21 mouse cellular contexts compared by ENCODE assay signal in genomic region chr11:87728850-87729592, GRCm38 (mm10). TPM values are rescaled to one million over a fixed set of nuclear protein-coding genes. Genes with fewer than 3 reads are reported as not detected.
DNase-seq lines count a peak whose midpoint lies in the region; ATAC-seq and TF ChIP-seq lines count a peak whose summit lies in the region.
"Had no signal": no experiment of that assay in that cellular context is flagged by ENCODE, and none has a peak within 500 bp of the region (broad histone marks: within the 10 kb centered on the region; RNA-seq: fewer than 3 reads in every experiment).

No protein-coding gene starts in this region.

- no peaks in the 10 kb centered on the region for H3K36me3 ChIP-seq in heart, embryonic 13.5 days
- peaks cover 78% of the 10 kb centered on the region for H3K36me3 ChIP-seq in G1E (replicated peaks)
- H3K36me3 ChIP-seq in liver, embryonic 12.5 days: peaks cover 24% of the 10 kb centered on the region
- H3K36me3 ChIP-seq: midbrain, embryonic 12.5 days; neural tube, embryonic 15.5 days had no signal

- H3K27ac ChIP-seq in heart, embryonic 13.5 days (replicated peaks): no peak overlapping the region
- H3K27ac ChIP-seq in liver, embryonic 12.5 days: peak overlapping the region; percentile 97
- H3K27ac ChIP-seq: midbrain, embryonic 12.5 days; neural tube, embryonic 15.5 days had no signal

- no peaks in the 10 kb centered on the region for H3K9me3 ChIP-seq in heart, embryonic 13.5 days
- no peaks in the 10 kb centered on the region for H3K9me3 ChIP-seq in G1E (replicated peaks)
- no peaks in the 10 kb centered on the region for H3K9me3 ChIP-seq in liver, embryonic 12.5 days (replicated peaks)
- H3K9me3 ChIP-seq: midbrain, embryonic 12.5 days; neural tube, embryonic 15.5 days had no signal

- H3K4me3 ChIP-seq in heart, embryonic 13.5 days: no peak overlapping the region
- peak overlapping the region; percentile 56; the same call in 1 of the 2 replicates for H3K4me3 ChIP-seq in G1E (ENCODE audit: low read depth, low read length)
- H3K4me3 ChIP-seq in liver, embryonic 12.5 days: peak overlapping the region; percentile 46
- H3K4me3 ChIP-seq: midbrain, embryonic 12.5 days; myocyte; neural tube, embryonic 15.5 days had no signal

- peak overlapping the region; percentile 20 for H3K4me2 ChIP-seq in heart, embryonic 13.5 days
- H3K4me2 ChIP-seq in liver, embryonic 12.5 days: peak overlapping the region; percentile 74
- H3K4me2 ChIP-seq: midbrain, embryonic 12.5 days; neural tube, embryonic 15.5 days had no signal

- H3K4me1 ChIP-seq in heart, embryonic 13.5 days: peaks cover 49% of the 10 kb centered on the region
- H3K4me1 ChIP-seq in G1E (ENCODE audit: insufficient read depth, low read depth, low read length): peaks cover 95% of the 10 kb centered on the region
- H3K4me1 ChIP-seq in liver, embryonic 12.5 days: peaks cover 100% of the 10 kb centered on the region

- 58% methylated on average over 18 of the region's 18 CpGs for WGBS in heart, embryonic 13.5 days
- 48% methylated on average over 18 of the region's 18 CpGs for WGBS in liver, embryonic 12.5 days (ENCODE audit: insufficient replicate concordance)

- DNase-seq in cerebellum, postnatal 10 days: peak; percentile 59 to 74
- no peak for DNase-seq in heart, adult 8-10 months (ENCODE audit: low spot score)
- no peak for DNase-seq in G1E (ENCODE audit: low spot score)
- no peak for DNase-seq in T-cell, adult 2 months (ENCODE audit: low spot score)
- no peak for DNase-seq in frontal cortex, adult 2 months (ENCODE audit: extremely low spot score in 1 of 2, low spot score in 1 of 2)
- DNase-seq: adrenal gland, adult 2 months; gastrocnemius, postnatal 10 days; heart, postnatal 4 days; kidney, postnatal 4 days; lung, adult 18-20 months; lung, postnatal 4 days; right cerebral cortex, postnatal 25 days; thymus, postnatal 25 days had no signal

- H3K9ac ChIP-seq in heart, embryonic 13.5 days: no peak overlapping the region
- H3K9ac ChIP-seq in liver, embryonic 12.5 days: peak overlapping the region; percentile 75
- H3K9ac ChIP-seq: midbrain, embryonic 12.5 days; neural tube, embryonic 15.5 days had no signal

- TF ChIP-seq CTCF in G1E (IDR thresholded peaks at IDR 0.05; ENCODE audit: low read depth, low read length): no peak

- peaks cover 4% of the 10 kb centered on the region; the same call in 1 of the 2 replicates for H3K27me3 ChIP-seq in heart, embryonic 13.5 days (replicated peaks)
- no peaks in the 10 kb centered on the region for H3K27me3 ChIP-seq in G1E (ENCODE audit: insufficient read depth, low read length)
- no peaks in the 10 kb centered on the region for H3K27me3 ChIP-seq in liver, embryonic 12.5 days (replicated peaks)
- H3K27me3 ChIP-seq: neural tube, embryonic 15.5 days had no signal

- ATAC-seq in cerebellum, adult (ENCODE audit: insufficient number of reproducible peaks, low FRiP score, low TSS enrichment): no peak
- no peak for ATAC-seq in heart, embryonic 13.5 days (ENCODE audit: extremely low read depth, insufficient number of reproducible peaks, low FRiP score, low TSS enrichment)
- ATAC-seq in G1E (ENCODE audit: extremely low read depth, insufficient number of reproducible peaks, low FRiP score, poor library complexity, severe bottlenecking): no peak
- no peak for ATAC-seq in liver, embryonic 12.5 days
- ATAC-seq: CD4-positive, CD25-positive, alpha-beta regulatory T cell, adult 4 months; inflammation-experienced regulatory T-cells, adult 6 months had no signal

RNA-seq across cellular contexts. Expression of gene Supt4a, which starts 8.3 kb away (rescaled TPM):
- 104 and 115 TPM in 2 replicates for polyA plus RNA-seq in heart, embryonic 13.5 days (2015; fragmentation: Nextera tagmentation; extraction: Ambion mirVana)
- 10 to 100 TPM; 37.1 to 52.2 (median 38.0) TPM for total RNA-seq in heart, adult 8-10 months (2022)
- 64.1 and 95.8 TPM in 2 replicates for total RNA-seq in G1E (2014; fragmentation: Nextera tagmentation)
- total RNA-seq in G1E (2017): 155 and 172 TPM in 2 replicates
- polyA plus RNA-seq in G1E (2012): 14.7 and 15.4 TPM in 2 replicates
- 207 and 209 TPM in 2 replicates for polyA plus RNA-seq in liver, embryonic 12.5 days (2016; fragmentation: Nextera tagmentation; extraction: Ambion mirVana)
- polyA plus RNA-seq in frontal cortex, adult 2 months (2012; rRNA removed): 146 and 148 TPM in 2 replicates

RNA-seq across cellular contexts. Expression of gene Tspoap1, which starts 31.3 kb away (rescaled TPM):
- 0.47 and 0.51 TPM in 2 replicates for polyA plus RNA-seq in heart, embryonic 13.5 days (2015; fragmentation: Nextera tagmentation; extraction: Ambion mirVana)
- under 1 TPM in 3 of 4 experiments, not detected in 1; 0.14 to 0.25 (median 0.22) TPM for total RNA-seq in heart, adult 8-10 months (2022)
- total RNA-seq in G1E (2014; fragmentation: Nextera tagmentation) (3.9 and 9.9 TPM in 2 replicates), G1E (2017) (17.4 and 21.2 TPM in 2 replicates)
- 10.2 and 10.4 TPM in 2 replicates for polyA plus RNA-seq in G1E (2012)
- polyA plus RNA-seq in liver, embryonic 12.5 days (2016; fragmentation: Nextera tagmentation; extraction: Ambion mirVana): 5.9 and 6.2 TPM in 2 replicates
- polyA plus RNA-seq in frontal cortex, adult 2 months (2012; rRNA removed): 294 and 326 TPM in 2 replicates

Comparison
In these comparisons a context has a peak if more than half of its experiments do, and no peak if none do; other contexts are left out.
1. DNase-seq: peak in cerebellum, postnatal 10 days (2 of 2); none in heart, adult 8-10 months (single experiment), G1E (single experiment), T-cell, adult 2 months (single experiment) and frontal cortex, adult 2 months (0 of 2).
2. RNA of gene Tspoap1, which starts 31.3 kb away (polyA plus RNA-seq): 294 to 326 TPM in frontal cortex, adult 2 months; 10.2 to 10.4 TPM in G1E, 5.9 to 6.2 TPM in liver, embryonic 12.5 days and 0.47 to 0.51 TPM in heart, embryonic 13.5 days; every median in the first group is over 10 times any median in the second.